Mouse (Mus musculus): Measurements from ENCODE around the gene Gm49486.
"Not testable (repeated sequence)": the region's sequence is repeated elsewhere in the genome, so short reads cannot be mapped to it uniquely, and the experiment has no call there.

The Gm49486 gene

GRCm38 (mm10) chr15:79225780-79226179 lies 3.4 kb upstream of the Gm49486 start:
- DNase-seq (ENCODE audit: low spot score in 2 of 2), result not testable (repeated sequence)

DNA sequence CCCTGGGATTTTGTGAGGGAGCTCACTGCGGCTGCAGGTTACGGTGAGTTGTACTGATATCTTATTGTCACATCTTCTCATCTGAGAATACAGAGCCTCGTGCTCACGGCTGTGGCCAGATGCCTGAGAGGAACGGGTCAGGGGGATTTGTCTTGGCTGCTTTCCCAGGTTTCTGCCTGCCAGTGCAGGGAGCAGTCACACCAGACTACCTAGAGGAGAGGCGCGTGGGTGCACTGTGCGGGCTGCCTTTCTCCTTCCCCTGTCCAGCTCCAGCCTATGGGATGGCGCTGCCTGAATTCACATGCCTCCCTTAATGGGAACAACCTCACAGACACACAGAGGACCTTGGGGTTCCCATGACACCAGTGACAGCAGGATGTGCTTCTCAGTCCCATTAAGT lies 6.1 kb downstream of the Gm49486 start:
- DNase-seq (ENCODE audit: low spot score in 2 of 2), result no peak

DNA sequence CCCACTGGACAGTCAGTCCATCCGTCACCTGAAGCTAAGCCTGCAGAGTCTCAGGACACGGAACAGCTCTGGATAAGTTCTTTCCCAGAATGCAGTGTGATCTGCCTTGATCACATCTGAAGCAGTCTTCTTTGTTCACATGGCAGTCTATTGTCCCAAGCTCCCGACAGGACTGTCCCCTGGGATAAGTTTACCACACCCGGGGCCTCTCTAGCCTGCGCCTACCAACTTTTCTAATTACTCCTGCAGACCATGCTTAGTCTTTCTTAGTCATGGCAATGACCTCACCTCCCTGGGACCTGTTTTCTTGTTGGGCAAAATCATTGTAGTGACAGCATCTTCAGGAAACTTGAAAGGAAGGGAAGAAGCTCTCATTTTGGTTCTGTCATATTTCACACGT lies 8.8 kb downstream of the Gm49486 start:
- DNase-seq (ENCODE audit: low spot score in 2 of 2), result no peak

GRCm38 (mm10) chr15:79242574-79243233 lies 13.5 kb downstream of the Gm49486 start:
- DNase-seq (ENCODE audit: low spot score in 2 of 2), result no peak

- peak; percentile 85 to 91 for DNase-seq (ENCODE audit: low spot score in 2 of 2)
These were observed 14.2 kb downstream of the Gm49486 start for GRCm38 (mm10) chr15:79243234-79244042.

DNA sequence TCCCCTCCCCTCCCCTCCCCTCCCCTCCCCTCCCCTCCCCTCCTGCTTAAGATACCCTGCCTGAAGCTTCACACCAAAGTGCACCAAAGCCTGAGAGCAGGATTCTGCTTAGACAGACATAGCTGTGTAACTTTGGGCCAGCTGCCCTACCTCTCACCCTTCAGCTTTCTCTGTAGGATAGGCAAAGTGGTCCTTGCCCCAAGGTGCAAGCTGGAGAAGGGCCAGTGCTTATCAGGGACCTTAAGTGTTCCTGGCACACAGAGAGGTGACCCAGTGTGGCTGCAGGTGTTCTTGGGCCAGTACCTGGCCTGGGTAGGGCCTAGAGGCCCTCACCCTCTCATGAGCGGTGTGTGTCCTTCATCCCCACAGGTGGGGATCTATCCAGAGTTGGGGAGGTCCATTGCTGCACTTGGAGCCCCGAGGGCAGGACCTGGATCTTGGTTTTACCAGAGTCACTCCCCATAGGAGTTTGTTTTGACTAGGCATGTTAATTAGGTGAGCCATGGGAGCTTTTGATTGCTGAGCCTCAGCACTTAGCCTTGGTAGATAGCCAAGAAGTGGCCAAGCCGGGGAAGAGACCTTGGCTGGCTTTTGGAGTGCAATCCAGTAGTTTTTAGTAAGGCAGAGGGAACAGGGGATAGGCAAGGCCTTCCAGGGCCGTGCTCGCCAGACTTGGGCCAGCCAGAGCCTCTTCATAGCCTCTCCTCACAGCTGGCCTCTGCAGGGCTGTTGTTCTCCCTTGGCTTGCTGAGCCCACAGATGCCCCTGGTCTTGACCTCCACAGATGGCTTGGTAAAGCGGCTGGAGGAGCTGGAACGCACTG lies 15.1 kb downstream of the Gm49486 start:
- DNase-seq (ENCODE audit: low spot score in 2 of 2), result no peak

DNA sequence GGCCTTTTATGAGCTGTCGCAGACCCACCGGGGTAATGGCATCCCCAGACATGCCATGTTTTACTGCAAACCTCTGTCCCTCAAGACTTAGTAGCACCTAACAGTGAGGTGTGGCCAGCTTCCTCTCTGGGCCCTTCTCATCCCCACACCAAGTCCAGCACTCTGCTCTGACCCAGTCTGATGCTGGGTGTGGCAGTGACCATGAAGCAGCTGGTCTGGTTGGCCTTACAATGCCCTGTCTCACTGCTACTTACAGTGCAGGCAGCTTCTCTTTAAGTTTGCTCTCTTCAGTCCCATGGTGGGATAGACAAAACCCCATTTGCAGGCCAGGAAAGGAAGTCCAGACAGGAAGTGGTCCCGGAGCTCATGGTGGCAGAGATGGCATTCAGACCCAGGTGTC lies 16.1 kb downstream of the Gm49486 start:
- DNase-seq (ENCODE audit: low spot score in 2 of 2), result no peak

DNA sequence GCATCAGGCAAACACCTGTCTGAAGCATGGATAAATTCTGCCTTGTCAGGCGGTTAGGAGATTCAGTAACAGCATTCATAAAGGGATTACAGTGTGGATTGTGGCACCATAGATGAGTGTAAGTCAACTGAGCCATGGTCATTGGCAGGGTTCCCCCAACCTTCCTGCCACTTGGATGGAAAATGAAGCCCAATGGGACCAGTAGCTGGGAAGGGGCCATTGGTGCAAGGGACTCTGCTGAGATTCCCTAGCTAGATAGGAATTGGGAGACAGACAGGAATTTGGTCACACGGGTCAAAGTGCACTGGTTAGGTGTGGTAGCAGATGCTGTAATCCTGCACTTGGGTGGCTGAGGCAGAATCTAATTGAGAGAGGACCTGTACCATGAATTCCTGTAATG lies 21.0 kb downstream of the Gm49486 start:
- DNase-seq (ENCODE audit: low spot score in 2 of 2), result no peak

- no peak for DNase-seq (ENCODE audit: low spot score in 2 of 2)
These were observed 22.0 kb downstream of the Gm49486 start for GRCm38 (mm10) chr15:79251168-79251567.

GRCm38 (mm10) chr15:79251781-79252491 lies 22.7 kb downstream of the Gm49486 start:
- no peak for DNase-seq (ENCODE audit: low spot score in 2 of 2)

- no peak for DNase-seq (ENCODE audit: low spot score in 2 of 2)
These were observed 23.4 kb downstream of the Gm49486 start for GRCm38 (mm10) chr15:79252580-79252979.

DNA sequence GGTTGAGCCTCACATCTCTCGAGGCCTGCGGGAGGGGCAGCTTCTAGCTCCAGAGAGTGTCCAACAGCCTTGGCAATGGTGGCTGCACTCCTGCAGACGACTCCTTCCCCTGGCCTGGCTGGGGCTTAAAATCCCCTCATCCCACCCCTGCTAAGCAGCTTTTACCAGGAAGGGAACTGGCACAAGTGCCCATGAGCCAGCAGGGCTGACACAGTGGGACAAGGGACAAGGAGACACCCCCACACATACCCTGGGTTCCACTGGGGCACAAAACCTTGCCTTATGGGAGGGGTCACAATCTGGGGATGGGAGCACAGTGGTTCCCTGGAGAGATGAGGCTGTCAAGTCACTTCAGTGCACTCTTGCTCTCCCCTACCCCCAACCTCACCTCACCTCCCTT lies 25.5 kb downstream of the Gm49486 start, which contains the start of gene Slc16a8:
Slc16a8 (minus strand) TSS at position 101 of the 400 bp plus-strand sequence.
- DNase-seq (ENCODE audit: low spot score in 2 of 2), result no peak

- no peak for DNase-seq (ENCODE audit: low spot score in 2 of 2)
These were observed 29.3 kb downstream of the Gm49486 start for GRCm38 (mm10) chr15:79258521-79258920.

- no peak for DNase-seq (ENCODE audit: low spot score in 2 of 2)
These were observed 32.0 kb downstream of the Gm49486 start for GRCm38 (mm10) chr15:79261095-79261725.

- DNase-seq (ENCODE audit: low spot score in 2 of 2), result no peak
These were observed 32.6 kb downstream of the Gm49486 start for GRCm38 (mm10) chr15:79261757-79262156.

- no peak for DNase-seq (ENCODE audit: low spot score in 2 of 2)
These were observed 33.2 kb downstream of the Gm49486 start for GRCm38 (mm10) chr15:79262375-79262774.

- no peak for DNase-seq (ENCODE audit: low spot score in 2 of 2)
These were observed 33.7 kb downstream of the Gm49486 start for GRCm38 (mm10) chr15:79262786-79263309.

GRCm38 (mm10) chr15:79263726-79264125 lies 34.5 kb downstream of the Gm49486 start:
- no peak for DNase-seq (ENCODE audit: low spot score in 2 of 2)

- DNase-seq (ENCODE audit: low spot score in 2 of 2), result no peak
These were observed 36.2 kb downstream of the Gm49486 start for GRCm38 (mm10) chr15:79265384-79265783.

GRCm38 (mm10) chr15:79268521-79268920 lies 39.3 kb downstream of the Gm49486 start:
- DNase-seq (ENCODE audit: low spot score in 2 of 2), result no peak
